Mouse (Mus musculus): ENCODE results near the gene Rad23a.

GRCm38 (mm10) chr8:84878915-84879314 is 38.5 kb upstream of the Rad23a start:
- no peak for TF ChIP-seq CTCF (conservative IDR thresholded peaks at IDR 0.05; ENCODE audit: low read length)
- no peak for TF ChIP-seq NANOG (IDR thresholded peaks at IDR 0.05; ENCODE audit: borderline replicate concordance, low read length)
